Mouse (Mus musculus): ENCODE results near the gene Polg. TPM values are rescaled to one million over a fixed set of nuclear protein-coding genes. Genes with fewer than 3 reads are reported as not detected.
A peak's percentile ranks its signal among the peaks of the same experiment; 100 is the strongest.

The Polg gene
- total RNA-seq, 2 experiments from 2014 or later = 84.3 to 90.1 TPM

DNA sequence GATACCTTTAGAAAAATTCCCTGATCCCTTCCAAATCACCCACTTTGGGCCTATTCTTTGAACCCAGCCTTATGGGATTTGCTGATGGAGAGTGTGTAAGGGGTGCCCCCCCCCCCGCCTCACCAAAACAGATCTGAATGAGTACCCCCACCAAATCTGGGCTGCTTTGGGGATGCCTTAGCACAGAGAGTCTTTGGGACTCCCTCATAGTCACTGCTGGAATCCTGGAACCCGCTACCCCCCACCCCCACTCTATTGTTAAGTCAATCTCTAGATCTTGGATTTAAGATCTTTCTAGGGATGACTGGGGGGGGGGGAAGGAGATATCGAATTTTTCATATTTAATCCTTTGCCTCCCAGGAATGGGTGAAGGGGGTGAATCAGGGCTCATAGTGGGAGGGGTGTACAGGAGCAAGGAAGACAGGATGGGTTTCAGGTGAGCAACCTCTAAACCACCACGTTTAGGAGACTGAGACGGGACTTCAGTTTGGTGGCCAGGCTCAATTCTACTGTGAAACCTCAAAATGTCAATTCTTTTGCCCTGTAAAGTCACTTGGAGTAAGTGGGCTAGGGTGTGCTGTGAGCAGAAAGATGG lies 37.6 kb upstream of the Polg start:
- intact Hi-C loops (cut with DNase I) = no loop called here

DNA sequence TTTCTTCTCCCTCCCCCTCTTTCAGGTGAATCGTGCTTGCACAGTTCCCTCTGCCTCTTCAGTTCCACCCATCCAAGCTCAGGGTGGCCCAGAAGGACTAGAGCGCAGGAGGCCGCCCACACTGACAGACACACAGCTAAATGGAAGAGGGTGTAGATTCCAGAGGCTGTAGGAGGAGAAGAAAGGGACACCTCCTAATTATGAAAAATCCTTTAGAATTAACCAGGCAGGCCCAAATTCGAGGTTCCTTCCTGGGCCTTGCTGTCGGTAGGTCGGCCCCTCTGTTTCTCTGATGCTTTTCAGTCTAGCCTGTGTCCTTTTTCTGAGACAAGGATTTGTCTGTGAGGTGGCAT lies 36.9 kb upstream of the Polg start:
- DNase-seq (ENCODE audit: low spot score in 2 of 2) = no peak
- intact Hi-C loops (cut with DNase I) = no loop called here

More for the DNA sequence above, 37.6 kb upstream of the Polg start:
- no peak for DNase-seq (ENCODE audit: low spot score in 2 of 2)

DNA sequence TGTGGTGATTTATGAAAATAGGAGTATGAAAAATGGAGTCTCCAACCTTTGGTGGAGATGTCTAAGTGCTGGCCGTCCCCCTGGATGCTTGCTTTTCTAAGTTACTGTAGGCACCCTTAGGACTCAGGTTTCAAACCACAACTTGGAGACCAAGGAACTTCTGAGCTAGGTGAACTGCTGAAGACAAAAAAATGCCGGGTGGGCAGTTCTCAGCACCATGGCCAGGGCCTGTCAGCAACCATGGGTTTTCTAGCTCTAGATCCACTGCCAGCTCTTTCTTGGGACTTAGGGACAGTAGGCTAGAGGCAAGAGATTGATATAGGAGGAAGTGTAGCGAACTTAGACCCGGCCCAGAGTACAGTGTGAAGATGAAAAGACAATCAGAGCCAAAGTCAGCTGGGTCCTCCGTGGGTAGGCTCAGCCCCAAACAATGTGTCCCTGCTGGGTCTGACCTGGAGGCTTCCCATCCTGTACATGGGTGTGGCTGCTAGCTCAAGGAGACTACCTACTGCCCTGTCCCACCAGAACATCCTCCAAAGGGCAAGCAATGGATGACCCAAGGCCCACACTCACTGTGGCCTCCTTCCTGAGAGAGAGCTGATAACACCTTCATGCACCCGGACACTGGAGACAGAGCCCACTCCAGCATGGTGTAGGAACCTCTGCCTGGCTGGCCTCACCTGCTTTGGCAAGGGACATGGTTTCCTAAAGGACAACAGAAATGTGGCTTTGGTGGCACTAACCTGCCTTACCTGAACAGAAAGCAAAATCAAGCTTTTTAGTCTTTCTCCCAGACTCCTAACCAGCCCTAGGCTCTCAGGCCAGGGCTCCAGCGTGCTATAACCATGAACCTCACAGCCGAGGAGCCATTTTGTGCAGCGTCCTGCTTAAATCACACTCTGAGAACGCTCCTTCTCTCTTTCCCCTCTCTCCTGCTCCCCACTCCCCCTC lies 36.3 kb upstream of the Polg start:
- DNase-seq (ENCODE audit: low spot score in 2 of 2) = no peak
- intact Hi-C loops (cut with DNase I) = no loop called here

DNA sequence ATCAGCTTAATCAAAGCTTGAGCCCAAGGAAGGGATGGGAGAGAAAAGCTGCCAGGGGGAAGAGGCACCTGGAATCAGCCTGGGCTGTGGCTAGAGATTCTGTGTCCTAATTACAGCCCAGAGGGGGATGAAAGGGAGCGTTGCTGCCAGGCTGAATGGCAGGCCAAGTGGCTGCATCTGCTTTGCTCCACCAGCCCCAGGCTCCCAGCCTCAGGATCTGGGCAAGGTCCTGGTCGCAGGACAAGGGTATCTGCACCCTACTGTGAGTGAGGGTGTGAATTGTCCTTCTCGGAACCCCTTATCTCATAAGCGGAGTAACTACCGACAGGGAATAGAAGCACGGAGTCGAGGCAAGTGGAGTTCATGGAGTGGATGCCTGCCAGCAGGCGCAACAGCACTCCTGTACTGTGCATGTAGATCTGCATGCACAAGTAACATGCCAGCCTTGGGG lies 35.4 kb upstream of the Polg start:
- intact Hi-C loops (cut with DNase I) = no loop called here
- DNase-seq (ENCODE audit: low spot score in 2 of 2) = no peak

DNA sequence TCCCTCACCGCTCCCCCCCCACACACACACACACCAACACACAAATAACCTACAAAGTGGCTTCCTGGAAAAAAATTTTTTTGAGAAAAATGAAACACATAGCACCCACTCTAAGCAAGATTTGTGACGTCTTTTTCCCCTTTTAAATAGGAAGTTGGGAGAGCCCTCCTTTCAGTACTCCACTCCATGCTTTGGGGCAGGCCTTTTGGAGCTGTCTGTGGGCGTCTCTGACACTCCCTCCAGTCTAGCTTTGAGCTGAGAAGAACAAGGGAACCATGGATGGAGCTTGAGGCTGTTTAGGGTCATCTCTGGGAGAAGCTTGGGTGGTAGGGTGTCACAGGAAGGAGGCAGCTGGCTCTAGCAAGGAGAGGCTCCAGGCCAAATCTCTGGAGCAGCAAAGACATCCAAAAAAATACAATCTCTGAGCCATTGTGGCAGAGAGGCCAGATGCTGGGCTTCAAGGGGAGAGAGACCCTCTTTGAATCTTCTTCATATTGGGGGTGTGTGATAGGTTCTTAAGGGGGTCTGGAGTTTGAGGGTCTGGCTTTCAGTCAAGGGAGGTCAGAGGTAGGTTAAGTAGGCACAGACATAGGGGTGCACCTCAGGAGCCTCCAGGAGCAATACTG lies 34.6 kb upstream of the Polg start:
- DNase-seq (ENCODE audit: low spot score in 2 of 2) = no peak
- intact Hi-C loops (cut with DNase I) = no loop called here

DNA sequence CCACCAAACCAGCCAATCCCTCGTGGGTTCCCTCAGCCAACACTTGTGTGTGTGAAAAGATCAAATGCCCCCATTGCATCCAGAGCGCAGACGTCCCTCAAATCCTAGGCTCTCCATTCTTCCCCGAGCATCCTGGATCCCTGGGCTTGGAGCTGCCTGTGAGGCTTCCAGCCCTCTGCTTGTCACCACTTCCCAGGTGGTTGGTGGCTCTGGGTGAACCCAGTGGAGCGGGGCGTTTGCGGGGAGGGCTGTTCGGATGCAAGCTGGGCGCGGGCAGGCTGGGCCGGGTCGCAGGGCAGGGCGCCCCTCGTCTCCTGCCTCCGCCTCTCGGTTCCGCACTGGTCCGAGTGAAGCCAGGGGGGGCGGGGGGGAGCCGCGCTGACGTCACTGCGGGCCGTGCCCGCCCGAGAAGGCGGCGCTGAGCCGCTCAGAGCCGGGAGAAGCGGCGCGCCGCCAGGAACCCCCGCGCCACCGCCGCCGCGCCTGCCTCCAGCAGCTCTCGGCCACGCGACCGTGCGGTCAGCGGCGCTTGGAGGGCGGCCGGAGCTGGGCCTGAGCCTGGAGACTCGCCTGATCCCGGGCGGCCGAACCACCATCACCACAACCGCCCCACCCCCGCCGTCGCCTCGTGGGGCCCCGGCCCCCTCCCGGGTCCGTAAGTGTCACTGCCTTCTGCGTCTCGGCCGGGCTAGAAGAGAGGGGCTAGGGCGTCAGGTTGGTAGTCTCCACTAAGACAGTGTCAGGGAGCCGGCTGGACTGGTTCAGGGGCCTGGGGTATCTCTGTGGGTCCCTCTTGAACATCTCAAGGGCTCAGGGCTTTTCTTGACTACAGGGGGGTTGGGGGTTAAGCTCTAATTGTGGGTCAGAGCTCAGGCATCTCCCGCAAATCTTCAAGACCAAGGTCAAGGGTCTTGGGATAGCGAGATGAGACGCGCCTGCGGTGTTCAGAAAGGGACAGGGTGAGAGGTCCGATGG lies 33.7 kb upstream of the Polg start:
- intact Hi-C loops (cut with DNase I) = loop anchor here (5.0 to 10.0 kb wide), 2 partner anchors 157 to 225 kb away; no protein-coding TSS in a partner anchor
- DNase-seq (ENCODE audit: low spot score in 2 of 2) = peak; percentile 67 to 77

DNA sequence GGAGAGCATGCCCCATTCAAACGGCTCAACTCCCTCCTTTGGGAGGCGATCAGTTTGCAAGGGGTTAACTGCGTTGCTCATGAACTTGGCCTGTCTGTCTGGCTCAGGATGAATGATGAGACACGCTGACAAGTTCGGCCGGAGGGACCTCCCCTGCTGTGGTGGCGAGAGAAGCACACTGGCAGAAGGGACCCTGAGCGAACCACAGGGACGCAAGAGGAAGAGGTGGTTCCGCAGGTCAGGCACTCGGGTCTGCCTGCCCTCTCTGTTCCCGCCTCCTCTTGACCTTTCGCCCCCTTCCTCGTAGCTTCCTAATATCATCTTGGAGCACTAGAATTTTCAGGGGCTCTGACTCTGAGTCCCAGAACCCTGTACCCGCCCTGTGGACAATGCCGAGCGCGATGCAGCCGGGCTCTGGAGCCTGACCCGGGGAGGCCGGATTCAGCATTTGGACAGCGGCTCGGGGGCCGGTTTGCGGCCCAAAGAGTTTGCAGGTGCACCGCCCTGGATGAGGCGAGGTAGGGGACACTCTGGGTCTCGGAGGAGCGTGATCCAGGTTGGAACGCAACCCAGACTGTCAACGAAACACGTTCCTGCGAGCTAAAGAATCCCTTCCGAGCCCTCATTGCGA lies 32.9 kb upstream of the Polg start:
- intact Hi-C loops (cut with DNase I) = loop anchor here (5.0 to 10.0 kb wide), 2 partner anchors 158 to 226 kb away; no protein-coding TSS in a partner anchor
- peak in 1 of 2 experiments; percentile 28 for DNase-seq (ENCODE audit: low spot score in 2 of 2)

DNA sequence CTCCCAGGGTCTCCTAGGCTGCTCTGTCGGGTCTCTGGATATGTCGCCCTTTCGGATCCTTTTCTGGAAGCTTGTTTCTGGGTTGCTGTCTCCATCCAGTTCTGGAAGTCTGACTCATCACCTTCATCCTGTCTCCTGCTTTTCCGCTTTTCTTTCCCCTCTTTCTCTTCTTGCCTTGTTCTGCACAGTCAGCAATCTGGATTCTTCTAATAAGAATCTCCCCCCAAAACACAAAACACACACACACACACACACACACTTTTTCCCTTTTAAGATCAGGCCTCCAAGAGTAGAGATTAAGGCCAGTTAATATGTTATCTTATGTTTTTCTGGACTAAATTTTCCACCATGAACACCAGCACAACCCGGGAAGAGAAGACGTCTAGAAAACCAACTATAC lies 32.2 kb upstream of the Polg start:
- intact Hi-C loops (cut with DNase I) = loop anchor here (5.0 to 10.0 kb wide), 2 partner anchors 159 to 226 kb away; no protein-coding TSS in a partner anchor
- DNase-seq (ENCODE audit: low spot score in 2 of 2) = no peak

DNA sequence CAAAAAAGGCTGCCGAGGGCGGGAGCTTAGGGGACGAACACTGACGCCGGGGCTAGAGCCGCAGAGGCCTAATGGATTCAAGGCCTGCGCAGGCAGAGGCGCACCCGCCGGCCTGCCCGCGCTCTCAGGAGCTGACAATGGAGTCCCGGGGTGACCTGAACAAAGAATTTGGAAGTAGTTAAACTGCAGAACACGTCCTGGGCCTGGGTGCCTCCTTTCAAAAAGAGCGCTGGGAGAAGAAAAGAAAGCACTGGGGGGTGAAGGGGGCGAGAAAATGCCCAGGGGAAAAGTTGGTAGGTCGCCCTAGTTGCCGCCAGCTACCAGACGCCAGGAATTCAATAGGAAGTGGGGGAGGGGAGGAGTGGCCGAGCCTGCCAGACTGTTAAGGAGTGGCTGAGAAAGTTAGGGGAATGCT lies 31.5 kb upstream of the Polg start:
- peak in 1 of 2 experiments; percentile 56 for DNase-seq (ENCODE audit: low spot score in 2 of 2)
- intact Hi-C loops (cut with DNase I) = loop anchor here (2.0 to 10.0 kb wide), 3 partner anchors 49 to 227 kb away; no protein-coding TSS in a partner anchor

DNA sequence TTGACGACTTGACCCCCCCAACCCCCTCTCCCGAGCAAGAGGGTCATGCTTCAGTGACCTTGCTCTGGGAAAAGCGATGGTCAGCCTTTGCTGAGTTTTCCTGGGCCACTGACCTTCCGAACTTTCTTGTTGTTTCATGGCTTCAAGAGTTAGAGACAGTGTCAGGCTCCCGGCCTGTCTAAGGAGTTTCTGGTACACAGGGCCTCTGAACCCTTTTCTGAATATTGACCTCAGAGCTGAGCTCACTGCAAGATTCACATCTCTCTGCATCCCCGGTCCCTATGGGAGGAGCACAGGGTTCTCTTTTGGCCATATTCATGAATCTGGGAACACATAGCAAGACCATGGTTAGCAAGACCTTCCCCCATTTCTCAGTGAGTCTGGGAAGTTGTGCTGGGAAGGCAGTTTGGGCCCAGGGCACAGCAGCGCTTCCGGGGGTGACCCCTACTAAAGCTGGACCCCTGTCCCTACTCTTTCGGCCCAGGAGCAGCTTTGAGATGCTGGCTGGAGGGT lies 30.7 kb upstream of the Polg start:
- intact Hi-C loops (cut with DNase I) = loop anchor here (1.0 to 10.0 kb wide), 4 partner anchors 50 to 228 kb away; no protein-coding TSS in a partner anchor
- no peak for DNase-seq (ENCODE audit: low spot score in 2 of 2)

DNA sequence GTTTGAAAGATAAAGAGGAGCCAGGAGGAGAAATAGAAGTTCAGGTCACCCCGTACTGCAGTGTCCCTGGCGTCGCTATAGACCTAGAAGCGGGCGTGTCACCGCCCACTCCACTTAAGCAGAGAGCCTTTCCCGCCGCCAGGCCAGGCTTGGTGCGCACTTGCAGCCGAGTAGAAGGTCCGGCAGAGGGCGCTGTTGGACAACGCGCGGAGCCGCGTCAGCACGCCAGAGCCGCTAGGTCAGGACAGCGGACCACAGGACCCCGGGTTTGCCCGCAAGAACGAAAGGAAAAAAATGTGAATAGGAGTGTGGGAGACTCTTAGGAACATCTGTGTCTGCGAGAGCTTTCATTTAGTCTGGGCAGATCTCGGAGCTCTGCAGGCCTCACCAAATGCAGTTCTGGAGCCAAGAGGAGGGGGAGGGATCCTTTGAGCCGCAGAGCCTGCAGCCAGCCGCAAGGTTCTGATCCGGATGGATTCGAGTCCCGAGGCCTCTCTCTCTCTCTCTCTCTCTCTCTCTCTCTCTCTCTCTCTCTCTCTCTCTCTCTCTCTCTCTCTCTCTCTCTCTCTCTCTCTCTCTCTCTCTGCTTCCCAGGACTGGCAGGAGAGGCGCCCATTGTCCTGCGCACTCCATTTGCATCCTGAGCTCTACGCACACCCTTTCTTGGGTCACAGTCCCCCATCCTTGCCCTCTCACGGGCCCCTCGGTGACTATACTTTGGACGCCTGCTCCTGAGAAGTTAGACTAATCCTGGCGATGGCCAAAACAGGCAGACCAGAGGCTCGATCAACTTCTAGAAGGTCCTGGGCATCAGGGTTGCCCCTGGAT lies 30.0 kb upstream of the Polg start:
- intact Hi-C loops (cut with DNase I) = loop anchor here (1.0 to 10.0 kb wide), 4 partner anchors 51 to 229 kb away; no protein-coding TSS in a partner anchor
- DNase-seq (ENCODE audit: low spot score in 2 of 2) = peak; percentile 88 to 93

DNA sequence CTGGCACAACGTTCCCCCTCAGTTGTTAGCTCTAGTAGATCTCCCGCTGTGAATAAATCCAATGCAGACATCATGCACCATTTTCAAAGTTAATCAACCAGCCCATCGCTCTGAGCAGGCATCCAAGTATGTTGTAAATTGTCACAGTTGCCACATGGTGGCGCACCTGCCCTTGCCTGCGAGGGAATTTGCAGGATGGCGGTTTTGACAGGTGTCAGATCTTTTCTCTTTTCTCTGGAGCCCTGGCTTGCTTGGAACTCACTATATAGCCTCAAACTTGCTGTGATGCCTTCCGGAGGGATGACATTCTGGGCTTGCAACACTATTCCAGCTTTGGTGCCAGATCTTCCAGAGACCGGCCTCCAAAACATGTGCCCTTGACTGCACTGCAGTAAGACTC lies 27.8 kb upstream of the Polg start:
- peak; percentile 73 to 79 for DNase-seq (ENCODE audit: low spot score in 2 of 2)
- intact Hi-C loops (cut with DNase I) = loop anchor here (10.0 kb wide), 1 partner anchor 231 kb away; no protein-coding TSS in a partner anchor

DNA sequence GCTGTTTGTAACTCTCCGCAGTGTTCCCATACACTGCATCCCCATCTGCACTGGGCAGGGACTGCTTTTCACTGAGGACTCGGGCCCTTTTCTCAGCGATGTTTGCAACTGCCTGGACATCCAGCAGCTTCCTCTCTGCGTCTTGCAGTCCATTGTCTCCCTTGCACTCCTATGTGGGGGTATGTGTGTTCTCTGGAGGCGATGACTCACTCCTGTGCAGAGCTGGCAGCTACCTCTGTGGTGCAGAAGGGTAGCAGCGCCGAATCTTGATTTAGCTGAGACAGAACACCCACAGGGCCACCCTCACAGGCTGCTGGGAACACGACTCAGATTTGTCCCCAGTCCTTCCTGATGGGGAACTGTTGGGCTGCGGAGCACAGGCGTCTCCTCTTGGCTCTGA lies 20.4 kb upstream of the Polg start:
- intact Hi-C loops (cut with DNase I) = no loop called here
- peak; percentile 76 to 90 for DNase-seq (ENCODE audit: low spot score in 2 of 2)

DNA sequence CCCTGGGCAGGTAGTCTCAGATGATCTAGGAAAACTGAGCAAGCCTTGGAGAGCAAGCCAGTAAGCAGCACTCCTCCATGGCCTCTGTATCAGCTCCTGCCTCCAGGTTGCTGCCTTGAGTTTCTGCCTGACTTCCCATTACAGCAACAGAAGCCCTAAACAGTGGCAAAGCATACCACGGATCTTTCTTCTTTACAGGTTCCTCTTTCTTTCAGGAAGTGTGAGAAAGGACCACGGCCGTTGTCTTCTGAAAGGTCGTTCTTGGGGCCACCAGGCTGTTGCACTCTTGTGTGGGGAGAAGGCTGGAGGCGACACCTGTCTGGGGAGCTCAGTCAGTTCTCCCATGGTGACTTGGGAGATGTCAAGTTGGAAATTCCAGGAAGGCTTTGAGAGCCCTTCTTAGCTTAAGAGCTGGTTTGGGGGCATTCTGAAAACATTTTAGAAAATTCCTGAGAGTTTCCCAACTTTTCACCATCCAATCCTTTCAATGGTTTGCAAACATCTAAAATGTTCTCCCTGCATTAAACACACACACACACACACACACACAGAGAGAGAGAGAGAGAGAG lies 8.8 kb upstream of the Polg start:
- intact Hi-C loops (cut with DNase I) = no loop called here
- no peak for DNase-seq (ENCODE audit: low spot score in 2 of 2)

DNA sequence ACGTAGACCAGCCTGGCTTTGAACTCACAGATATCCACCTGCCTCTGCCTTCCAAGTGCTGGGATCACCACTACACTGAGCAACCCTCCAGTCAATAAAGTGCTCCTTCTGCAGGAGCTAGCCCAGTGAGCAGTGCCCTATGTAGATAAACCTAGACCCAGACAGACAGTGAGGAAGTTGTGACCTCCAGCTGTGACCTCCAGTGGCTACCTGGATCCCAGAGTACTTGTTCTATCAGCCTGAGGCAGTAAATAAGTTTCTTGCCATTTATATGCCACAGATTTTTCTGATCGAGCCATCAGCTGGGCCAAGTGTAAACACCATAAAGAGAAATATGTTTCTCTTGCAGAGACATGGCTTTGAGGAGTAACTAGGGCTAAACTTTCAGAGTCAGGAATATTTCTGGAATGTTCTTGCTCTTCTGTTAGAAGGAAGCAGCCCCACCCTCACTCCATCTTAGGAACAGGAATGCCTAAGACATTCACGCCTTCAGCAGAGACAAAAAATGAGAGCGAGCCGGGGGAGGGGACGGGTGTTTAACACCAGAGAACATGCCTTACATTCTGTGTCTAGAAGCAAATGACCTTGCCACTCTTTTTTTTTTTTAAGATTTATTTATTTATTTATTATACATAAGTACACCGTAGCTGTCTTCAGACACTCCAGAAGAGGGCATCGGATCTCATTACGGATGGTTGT lies 7.5 kb upstream of the Polg start:
- intact Hi-C loops (cut with DNase I) = no loop called here
- DNase-seq (ENCODE audit: low spot score in 2 of 2) = no peak

DNA sequence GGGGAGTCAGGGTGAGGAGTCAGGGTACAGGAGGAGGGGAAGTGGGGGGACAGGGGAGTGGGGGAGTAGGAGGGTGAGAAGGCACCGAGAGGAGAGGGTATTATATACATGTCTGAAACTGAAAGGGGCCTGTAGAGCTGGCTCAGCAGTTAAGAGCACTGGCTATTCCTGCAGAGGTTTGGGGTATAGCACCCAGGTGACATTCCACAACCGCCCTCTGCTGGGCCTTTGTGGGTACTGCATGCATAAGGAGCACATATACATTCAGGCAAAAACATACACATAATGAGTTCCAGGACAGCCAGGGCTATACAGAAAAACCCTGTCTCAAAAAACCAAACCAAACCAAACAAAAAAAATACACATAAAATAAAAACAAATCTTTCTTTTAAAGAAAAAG lies 6.6 kb upstream of the Polg start:
- intact Hi-C loops (cut with DNase I) = no loop called here
- DNase-seq (ENCODE audit: low spot score in 2 of 2) = no peak

All from left cerebral cortex, postnatal 14 days (tissue).